Mouse (Mus musculus) frontal cortex, postnatal 14 days (tissue): ENCODE measurements around the gene Cyp39a1.

Experiments used
- DNase-seq, 2 experiments: peaks; one replicate each; pipeline ENCODE4 v3.0.0; 2022; ENCODE audit warnings: low spot score in 2 of 2

The Cyp39a1 gene

GRCm38 (mm10) chr17:43667290-43667843, at the start of gene Cyp39a1:
Gene Cyp39a1, plus strand, starts transcription at chr17:43667425.
- DNase-seq: no peak

GRCm38 (mm10) chr17:43619156-43619555, 48.1 kb upstream of the Cyp39a1 start:
- no peak for DNase-seq

GRCm38 (mm10) chr17:43622076-43622475, 45.1 kb upstream of the Cyp39a1 start:
- DNase-seq: no peak

GRCm38 (mm10) chr17:43628246-43628645, 39.0 kb upstream of the Cyp39a1 start:
- DNase-seq: no peak

GRCm38 (mm10) chr17:43629026-43629495, 38.2 kb upstream of the Cyp39a1 start:
- no peak for DNase-seq

- DNase-seq: no peak
Observed at GRCm38 (mm10) chr17:43629496-43630426, 37.5 kb upstream of the Cyp39a1 start, which contains the start of gene Tdrd6. Gene Tdrd6, minus strand, starts transcription at chr17:43630299.

GRCm38 (mm10) chr17:43630427-43630760, 36.8 kb upstream of the Cyp39a1 start:
- DNase-seq: no peak

GRCm38 (mm10) chr17:43637146-43637545, 30.1 kb upstream of the Cyp39a1 start:
- DNase-seq: no peak

GRCm38 (mm10) chr17:43640825-43641224, 26.4 kb upstream of the Cyp39a1 start:
- no peak for DNase-seq

- DNase-seq: no peak
Observed at GRCm38 (mm10) chr17:43643191-43643590, 24.0 kb upstream of the Cyp39a1 start.

- no peak for DNase-seq
Observed at GRCm38 (mm10) chr17:43644375-43644774, 22.9 kb upstream of the Cyp39a1 start.

- no peak for DNase-seq
Observed at GRCm38 (mm10) chr17:43645136-43645535, 22.1 kb upstream of the Cyp39a1 start.

GRCm38 (mm10) chr17:43646925-43647324, 20.3 kb upstream of the Cyp39a1 start:
- no peak for DNase-seq

GRCm38 (mm10) chr17:43649641-43650436, 17.4 kb upstream of the Cyp39a1 start:
- DNase-seq: no peak

- no peak for DNase-seq
Observed at GRCm38 (mm10) chr17:43651314-43652046, 15.7 kb upstream of the Cyp39a1 start.

- DNase-seq: peak; percentile 76 to 79
Observed at GRCm38 (mm10) chr17:43666576-43667289, 492 bp upstream of the Cyp39a1 start, which contains the start of gene Slc25a27. Gene Slc25a27, minus strand, starts transcription at chr17:43667214.

- DNase-seq: no peak
Observed at GRCm38 (mm10) chr17:43669145-43669695, 2.0 kb downstream of the Cyp39a1 start.

GRCm38 (mm10) chr17:43671907-43672306, 4.7 kb downstream of the Cyp39a1 start:
- DNase-seq: no peak

GRCm38 (mm10) chr17:43675228-43675627, 8.0 kb downstream of the Cyp39a1 start:
- DNase-seq: no peak

- DNase-seq: no peak
Observed at GRCm38 (mm10) chr17:43676241-43676640, 9.0 kb downstream of the Cyp39a1 start.
